In the genomic region with DNA sequence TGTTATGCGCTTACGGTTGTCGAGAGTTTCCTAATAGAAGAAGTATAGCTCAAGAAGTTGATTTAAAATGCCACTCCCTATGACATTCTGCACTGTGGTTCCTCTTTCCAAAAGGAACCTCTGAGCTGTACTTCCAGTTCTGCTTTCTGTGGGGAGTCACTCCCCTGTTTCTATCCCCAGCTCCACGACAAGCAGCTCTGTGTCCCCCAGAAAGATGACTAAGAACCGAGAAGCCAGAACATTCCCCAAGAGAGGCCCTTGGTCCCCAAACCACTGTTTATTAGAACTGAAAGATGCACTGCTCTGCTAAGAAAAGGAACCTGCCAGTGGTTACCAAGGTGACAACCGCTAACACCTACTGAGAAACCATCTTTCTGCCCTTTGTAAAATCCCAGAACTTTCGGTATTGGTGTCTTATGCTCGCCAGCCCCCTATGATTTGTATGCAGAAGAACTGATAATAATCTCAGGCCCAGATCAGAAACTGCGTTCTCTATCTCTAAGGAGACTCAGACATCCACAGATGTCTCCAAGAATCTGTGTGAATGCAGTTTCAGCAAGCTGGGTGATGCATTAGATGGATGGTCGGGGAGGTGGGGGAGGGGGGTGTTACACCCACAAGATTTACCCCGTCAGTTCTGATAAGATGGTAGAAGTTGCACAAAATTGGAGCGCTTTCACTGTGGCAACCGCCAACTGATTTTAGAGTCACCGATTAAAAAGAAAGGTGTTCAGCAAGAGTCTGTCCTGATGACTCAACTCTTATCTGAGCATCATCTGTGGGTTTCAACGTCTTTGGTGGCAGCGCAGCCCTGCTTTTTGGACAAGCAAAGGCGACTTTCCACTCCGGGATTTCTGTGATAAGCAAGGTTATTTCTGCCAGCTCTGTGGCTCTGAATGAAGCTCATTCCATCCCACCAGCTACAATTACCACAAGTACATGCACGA, we compare ENCODE assay signal across 15 mouse cellular contexts.
DNase-seq lines count a peak whose midpoint lies in the region; ATAC-seq and TF ChIP-seq lines count a peak whose summit lies in the region.
"Had no signal": no experiment of that assay in that cellular context is flagged by ENCODE, and none has a peak within 500 bp of the region (broad histone marks: within the 10 kb centered on the region; RNA-seq: fewer than 3 reads in every experiment).

No protein-coding gene starts in this region.

- 47% methylated on average over 19 of the region's 19 CpGs for WGBS in liver, embryonic 15.5 days (ENCODE audit: insufficient replicate concordance)
- 64% methylated on average over 19 of the region's 19 CpGs for WGBS in liver, embryonic 11.5 days
- 86% methylated on average over 19 of the region's 19 CpGs for WGBS in neural tube, embryonic 15.5 days
- 95% methylated on average over 19 of the region's 19 CpGs for WGBS in hindbrain, embryonic 11.5 days

- TF ChIP-seq CTCF in G1E (IDR thresholded peaks at IDR 0.05; ENCODE audit: low read depth, low read length), result no peak

- H3K4me3 ChIP-seq in liver, embryonic 15.5 days (replicated peaks), result no peak overlapping the region
- H3K4me3 ChIP-seq in liver, embryonic 11.5 days (ENCODE audit: low read depth, low read length), result no peak overlapping the region
- no peak overlapping the region for H3K4me3 ChIP-seq in G1E (ENCODE audit: low read depth, low read length)
- H3K4me3 ChIP-seq in neural tube, embryonic 15.5 days (replicated peaks), result no peak overlapping the region
- no peak overlapping the region for H3K4me3 ChIP-seq in hindbrain, embryonic 11.5 days (ENCODE audit: low read depth, low read length)
- H3K4me3 ChIP-seq: heart, embryonic 10.5 days; hindbrain, embryonic 13.5 days; midbrain, embryonic 10.5 days; neural tube, embryonic 12.5 days had no signal

- H3K9me3 ChIP-seq in liver, embryonic 15.5 days (replicated peaks), result no peaks in the 10 kb centered on the region
- 0 out of 2 replicates have a peak, but pooled peaks cover 2% of the 10 kb centered on the region for H3K9me3 ChIP-seq in liver, embryonic 11.5 days (ENCODE audit: control insufficient read depth, low read length)
- H3K9me3 ChIP-seq in G1E (replicated peaks), result peaks cover 35% of the 10 kb centered on the region
- no peaks in the 10 kb centered on the region for H3K9me3 ChIP-seq in neural tube, embryonic 15.5 days (replicated peaks)
- no peaks in the 10 kb centered on the region for H3K9me3 ChIP-seq in hindbrain, embryonic 11.5 days (ENCODE audit: control insufficient read depth, low read length)
- H3K9me3 ChIP-seq: heart, embryonic 10.5 days had no signal

- H3K4me2 ChIP-seq in liver, embryonic 15.5 days, result no peak overlapping the region
- no peak overlapping the region for H3K4me2 ChIP-seq in liver, embryonic 11.5 days
- no peak overlapping the region for H3K4me2 ChIP-seq in neural tube, embryonic 15.5 days
- H3K4me2 ChIP-seq in hindbrain, embryonic 11.5 days (replicated peaks; ENCODE audit: low read depth, low read length), result no peak overlapping the region
- H3K4me2 ChIP-seq: hindbrain, embryonic 13.5 days; neural tube, embryonic 12.5 days had no signal

- H3K27ac ChIP-seq in liver, embryonic 15.5 days (replicated peaks), result no peak overlapping the region
- no peak overlapping the region for H3K27ac ChIP-seq in liver, embryonic 11.5 days (ENCODE audit: low read depth, low read length)
- H3K27ac ChIP-seq in neural tube, embryonic 15.5 days (replicated peaks), result no peak overlapping the region
- no peak overlapping the region for H3K27ac ChIP-seq in hindbrain, embryonic 11.5 days (ENCODE audit: low read depth, low read length)
- H3K27ac ChIP-seq: heart, embryonic 10.5 days; hindbrain, embryonic 13.5 days; liver, embryonic 14.5 days; midbrain, embryonic 10.5 days; neural tube, embryonic 12.5 days had no signal

- no peak for DNase-seq in liver, embryonic 11.5 days (ENCODE audit: low spot score)
- peak; percentile 10 for DNase-seq in G1E (ENCODE audit: low spot score)
- DNase-seq in adrenal gland, postnatal 14 days, result no peak
- no peak for DNase-seq in hindbrain, embryonic 11.5 days (ENCODE audit: low spot score)
- DNase-seq: kidney, postnatal 36 days; right cerebral cortex, postnatal 25 days had no signal

- no peak overlapping the region for H3K9ac ChIP-seq in liver, embryonic 15.5 days
- H3K9ac ChIP-seq in liver, embryonic 11.5 days (ENCODE audit: low read depth, low read length), result no peak overlapping the region
- H3K9ac ChIP-seq in neural tube, embryonic 15.5 days (replicated peaks), result no peak overlapping the region
- H3K9ac ChIP-seq in hindbrain, embryonic 11.5 days (ENCODE audit: low read depth, low read length), result no peak overlapping the region
- H3K9ac ChIP-seq: hindbrain, embryonic 13.5 days; liver, embryonic 14.5 days; neural tube, embryonic 12.5 days had no signal

- 0 out of 2 replicates have a peak, but pooled peaks have one; percentile 25 for ATAC-seq in liver, embryonic 15.5 days (ENCODE audit: insufficient read depth)
- ATAC-seq in liver, embryonic 11.5 days (replicated peaks; ENCODE audit: low FRiP score), result no peak
- no peak; the same call in 1 of the 2 replicates for ATAC-seq in G1E (ENCODE audit: extremely low read depth, insufficient number of reproducible peaks, low FRiP score, poor library complexity, severe bottlenecking)
- peak; percentile 81 to 91 for ATAC-seq in hematopoietic stem cell, adult 5-6 weeks (replicated peaks in 1 of 2; ENCODE audit: insufficient read depth in 1 of 2, low FRiP score in 2 of 2, low TSS enrichment in 1 of 2, low read depth in 1 of 2, poor library complexity in 2 of 2, severe bottlenecking in 2 of 2)
- peak; percentile 88 for ATAC-seq in neutrophil, adult 5-6 weeks (ENCODE audit: extremely low read depth, insufficient number of reproducible peaks, low FRiP score, poor library complexity, severe bottlenecking)
- no peak for ATAC-seq in neural tube, embryonic 15.5 days (ENCODE audit: low FRiP score)
- ATAC-seq in hindbrain, embryonic 11.5 days (ENCODE audit: low FRiP score), result no peak

- H3K4me1 ChIP-seq in liver, embryonic 15.5 days (replicated peaks), result no peaks in the 10 kb centered on the region
- H3K4me1 ChIP-seq in liver, embryonic 11.5 days (replicated peaks; ENCODE audit: control insufficient read depth, insufficient read depth, low read length), result no peaks in the 10 kb centered on the region
- peaks cover 19% of the 10 kb centered on the region for H3K4me1 ChIP-seq in G1E (ENCODE audit: insufficient read depth, low read depth, low read length)
- no peaks in the 10 kb centered on the region for H3K4me1 ChIP-seq in neural tube, embryonic 15.5 days
- H3K4me1 ChIP-seq in hindbrain, embryonic 11.5 days (replicated peaks; ENCODE audit: control insufficient read depth, insufficient read depth, low read length), result no peaks in the 10 kb centered on the region
- H3K4me1 ChIP-seq: heart, embryonic 10.5 days had no signal

- no peaks in the 10 kb centered on the region for H3K36me3 ChIP-seq in liver, embryonic 15.5 days (replicated peaks)
- H3K36me3 ChIP-seq in liver, embryonic 11.5 days (ENCODE audit: control insufficient read depth, insufficient read depth, low read length), result peaks cover 2% of the 10 kb centered on the region; the same call in 1 of the 2 replicates
- H3K36me3 ChIP-seq in G1E (replicated peaks), result no peaks in the 10 kb centered on the region
- H3K36me3 ChIP-seq in neural tube, embryonic 15.5 days, result peaks cover 5% of the 10 kb centered on the region; the same call in 1 of the 2 replicates
- H3K36me3 ChIP-seq in hindbrain, embryonic 11.5 days (ENCODE audit: control insufficient read depth, insufficient read depth, low read length), result no peaks in the 10 kb centered on the region

- no peaks in the 10 kb centered on the region for H3K27me3 ChIP-seq in liver, embryonic 15.5 days
- no peaks in the 10 kb centered on the region for H3K27me3 ChIP-seq in liver, embryonic 11.5 days (replicated peaks; ENCODE audit: control insufficient read depth, insufficient read depth, low read length)
- H3K27me3 ChIP-seq in G1E (ENCODE audit: insufficient read depth, low read length), result no peaks in the 10 kb centered on the region
- H3K27me3 ChIP-seq in neural tube, embryonic 15.5 days (replicated peaks), result no peaks in the 10 kb centered on the region
- H3K27me3 ChIP-seq in hindbrain, embryonic 11.5 days (ENCODE audit: control insufficient read depth, insufficient read depth, low read length), result no peaks in the 10 kb centered on the region
- H3K27me3 ChIP-seq: hindbrain, embryonic 13.5 days; neural tube, embryonic 12.5 days had no signal

Comparison
In these comparisons a context has a peak if more than half of its experiments do, and no peak if none do; other contexts are left out.
1. ATAC-seq: peak in liver, embryonic 15.5 days (single experiment), hematopoietic stem cell, adult 5-6 weeks (2 of 2) and neutrophil, adult 5-6 weeks (single experiment); none in liver, embryonic 11.5 days (single experiment), G1E (single experiment), neural tube, embryonic 15.5 days (single experiment) and hindbrain, embryonic 11.5 days (single experiment).